ENCODE assay signal across 9 mouse cellular contexts in the genomic region with DNA sequence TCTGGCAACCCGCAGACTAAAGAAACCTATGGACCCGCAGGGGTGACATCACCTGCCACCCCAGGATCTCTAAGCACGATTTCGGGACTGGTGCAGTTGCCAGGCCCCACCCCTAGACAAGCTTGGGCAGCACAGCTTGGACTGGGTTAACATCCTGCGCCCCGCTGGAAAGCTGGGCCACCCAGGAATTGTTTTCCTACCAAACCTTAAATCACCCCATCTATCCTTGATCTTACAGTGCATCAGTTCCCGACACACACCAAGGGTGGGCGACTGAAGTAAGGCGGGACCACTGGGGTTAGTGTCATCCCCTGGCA. TPM values are rescaled to one million over a fixed set of nuclear protein-coding genes. Genes with fewer than 3 reads are reported as not detected.
DNase-seq lines count a peak whose midpoint lies in the region; ATAC-seq and TF ChIP-seq lines count a peak whose summit lies in the region.
"Had no signal": no experiment of that assay in that cellular context is flagged by ENCODE, and none has a peak within 500 bp of the region (broad histone marks: within the 10 kb centered on the region; RNA-seq: fewer than 3 reads in every experiment).

No protein-coding gene starts in this region.

- H3K9me3 ChIP-seq in heart, embryonic 15.5 days (replicated peaks) = no peaks in the 10 kb centered on the region
- H3K9me3 ChIP-seq in forebrain, postnatal 0 days (ENCODE audit: low read length) = no peaks in the 10 kb centered on the region
- H3K9me3 ChIP-seq in liver, postnatal 0 days (ENCODE audit: low read length) = no peaks in the 10 kb centered on the region
- H3K9me3 ChIP-seq: G1E had no signal

- no peak for TF ChIP-seq CTCF in bone marrow macrophage, adult 2 months (IDR thresholded peaks at IDR 0.05; ENCODE audit: low read depth, low read length)
- no peak for TF ChIP-seq CTCF in forebrain, postnatal 0 days (IDR thresholded peaks at IDR 0.05; ENCODE audit: low read depth)
- no peak for TF ChIP-seq CTCF in liver, postnatal 0 days (IDR thresholded peaks at IDR 0.05; ENCODE audit: low read depth)

- TF ChIP-seq EP300 in liver, postnatal 0 days (IDR thresholded peaks at IDR 0.05; ENCODE audit: low read depth) = no peak

- intact Hi-C loops in heart, postnatal 14 days (cut with DNase I) = loop anchor here (10.0 kb wide), 1 partner anchor 117 kb away; no protein-coding TSS in a partner anchor

- peak overlapping the region; percentile 62 for H3K4me3 ChIP-seq in heart, embryonic 15.5 days
- peak overlapping the region; percentile 83 for H3K4me3 ChIP-seq in bone marrow macrophage, adult 2 months (ENCODE audit: insufficient read depth, low read length)
- peak overlapping the region; percentile 75 for H3K4me3 ChIP-seq in forebrain, postnatal 0 days (ENCODE audit: low read depth, low read length)
- H3K4me3 ChIP-seq in liver, postnatal 0 days (ENCODE audit: low read depth, low read length) = peak overlapping the region; percentile 47

- no peak for TF ChIP-seq POLR2A in bone marrow macrophage, adult 2 months (IDR thresholded peaks at IDR 0.05; ENCODE audit: borderline replicate concordance, low read depth, low read length)

- peaks cover 13% of the 10 kb centered on the region for H3K4me1 ChIP-seq in heart, embryonic 15.5 days (replicated peaks)
- H3K4me1 ChIP-seq in bone marrow macrophage, adult 2 months (ENCODE audit: control insufficient read depth, insufficient read depth, low read length) = peaks cover 77% of the 10 kb centered on the region
- H3K4me1 ChIP-seq in forebrain, postnatal 0 days (ENCODE audit: insufficient read depth) = peaks cover 14% of the 10 kb centered on the region
- peaks cover 6% of the 10 kb centered on the region for H3K4me1 ChIP-seq in liver, postnatal 0 days (ENCODE audit: insufficient read depth)

- H3K9ac ChIP-seq in heart, embryonic 15.5 days = peak overlapping the region; percentile 62
- peak overlapping the region; percentile 78 for H3K9ac ChIP-seq in forebrain, postnatal 0 days
- no peak overlapping the region for H3K9ac ChIP-seq in liver, postnatal 0 days (replicated peaks)

- no peak; the same call in 1 of the 2 replicates for ATAC-seq in heart, embryonic 15.5 days (replicated peaks; ENCODE audit: insufficient number of reproducible peaks, insufficient read depth, low FRiP score, low read depth)
- peak; percentile 50 for ATAC-seq in forebrain, postnatal 0 days
- ATAC-seq in liver, postnatal 0 days = peak; percentile 23; the same call in 1 of the 2 replicates

- no peak overlapping the region for H3K27ac ChIP-seq in heart, embryonic 15.5 days
- H3K27ac ChIP-seq in bone marrow macrophage, adult 2 months (ENCODE audit: insufficient read depth, low read depth, low read length) = peak overlapping the region; percentile 98
- H3K27ac ChIP-seq in forebrain, postnatal 0 days (ENCODE audit: low read depth, low read length) = peak overlapping the region; percentile 30; the same call in 1 of the 2 replicates
- H3K27ac ChIP-seq in liver, postnatal 0 days (ENCODE audit: low read depth) = no peak overlapping the region

- DNase-seq in heart, postnatal 14 days = no peak
- no peak for DNase-seq in forebrain, postnatal 0 days
- DNase-seq in liver, postnatal 0 days = no peak
- no peak for DNase-seq in urinary bladder, postnatal 10 days (ENCODE audit: low spot score)
- no peak for DNase-seq in adrenal gland, postnatal 36 days
- DNase-seq in right cerebral cortex, postnatal 10 days (ENCODE audit: low spot score in 2 of 2) = no peak

- H3K27me3 ChIP-seq in heart, embryonic 15.5 days = peaks cover 38% of the 10 kb centered on the region
- H3K27me3 ChIP-seq in forebrain, postnatal 0 days (ENCODE audit: insufficient read depth, low read length) = no peaks in the 10 kb centered on the region
- peaks cover 42% of the 10 kb centered on the region for H3K27me3 ChIP-seq in liver, postnatal 0 days (ENCODE audit: insufficient read depth, low read length)

- no peaks in the 10 kb centered on the region for H3K36me3 ChIP-seq in heart, embryonic 15.5 days
- no peaks in the 10 kb centered on the region for H3K36me3 ChIP-seq in forebrain, postnatal 0 days (ENCODE audit: insufficient read depth)
- H3K36me3 ChIP-seq in liver, postnatal 0 days (replicated peaks; ENCODE audit: insufficient read depth, low read length) = no peaks in the 10 kb centered on the region
- H3K36me3 ChIP-seq: G1E had no signal

- H3K4me2 ChIP-seq in heart, embryonic 15.5 days = peak overlapping the region; percentile 99
- H3K4me2 ChIP-seq in forebrain, postnatal 0 days (ENCODE audit: low read depth) = peak overlapping the region; percentile 95
- H3K4me2 ChIP-seq in liver, postnatal 0 days (ENCODE audit: low read depth, low read length) = peak overlapping the region; percentile 77

- 12% methylated on average over 9 of the region's 9 CpGs for WGBS in heart, embryonic 15.5 days
- 4% methylated on average over 9 of the region's 9 CpGs for WGBS in forebrain, postnatal 0 days
- 17% methylated on average over 9 of the region's 9 CpGs for WGBS in liver, postnatal 0 days (ENCODE audit: insufficient replicate concordance)

RNA-seq across cellular contexts. Expression of a gene that starts 50.5 kb away (rescaled TPM):
- 19.9 and 28.2 TPM in 2 replicates for polyA plus RNA-seq in heart, embryonic 15.5 days (2015; fragmentation: Nextera tagmentation; extraction: Ambion mirVana)
- total RNA-seq in heart, postnatal 14 days (2021) = 10 to 100 TPM; 29.4 to 34.3 TPM
- 145 and 158 TPM in 2 replicates for polyA plus RNA-seq in bone marrow macrophage, adult 2 months (2012; ENCODE audit: insufficient read depth, insufficient read length, missing spikeins)
- 241 and 262 TPM in 2 replicates for total RNA-seq in forebrain, postnatal 0 days (2014; rRNA removed)
- 99.1 and 110 TPM in 2 replicates for polyA plus RNA-seq in forebrain, postnatal 0 days (2015; fragmentation: Nextera tagmentation; extraction: Ambion mirVana)
- polyA plus RNA-seq in liver, postnatal 0 days (2015; fragmentation: Nextera tagmentation; extraction: Ambion mirVana) = 3.4 and 3.6 TPM in 2 replicates
- 10 to 100 TPM; 54.6 to 63.5 TPM for total RNA-seq in adrenal gland, postnatal 36 days (2021)
- polyA plus RNA-seq: G1E had no signal

Comparison
In these comparisons a context has a peak if more than half of its experiments do, and no peak if none do; other contexts are left out.
1. H3K27ac ChIP-seq: peak in bone marrow macrophage, adult 2 months (single experiment) and forebrain, postnatal 0 days (single experiment); none in heart, embryonic 15.5 days (single experiment) and liver, postnatal 0 days (single experiment).
2. Peak in every context shown above with its lines, with median percentiles within 50 percentile points of each other: H3K4me2 ChIP-seq and H3K4me3 ChIP-seq.